Mouse (Mus musculus) G1E (cell line): ENCODE results near the gene Adora1.

ENCODE experiments used
- CTCF ChIP-seq: IDR thresholded peaks from 2 replicates; pipeline ENCODE4 v1.5.1; 2012; ENCODE audit warnings: low read depth, low read length, inconsistent platforms, mixed read lengths
- GATA1 ChIP-seq: IDR thresholded peaks from 2 replicates; pipeline ENCODE4 v1.6.1; 2012; ENCODE audit warnings: borderline replicate concordance, low read length, inconsistent platforms, mixed read lengths
- GATA2 ChIP-seq: IDR thresholded peaks from 2 replicates; pipeline ENCODE4 v1.6.1; 2012; ENCODE audit warnings: low read depth, low read length, inconsistent platforms, borderline replicate concordance
- POLR2AphosphoS5 ChIP-seq: IDR thresholded peaks from 2 replicates; pipeline ENCODE4 v1.6.1; 2012; ENCODE audit warnings: low read depth, low read length, inconsistent platforms; ENCODE audit not compliant: insufficient replicate concordance
- TAL1 ChIP-seq: conservative IDR thresholded peaks from 2 replicates; pipeline ENCODE4 v1.6.1; 2012; ENCODE audit warnings: low read depth, low read length, inconsistent platforms, mixed read lengths

DNA sequence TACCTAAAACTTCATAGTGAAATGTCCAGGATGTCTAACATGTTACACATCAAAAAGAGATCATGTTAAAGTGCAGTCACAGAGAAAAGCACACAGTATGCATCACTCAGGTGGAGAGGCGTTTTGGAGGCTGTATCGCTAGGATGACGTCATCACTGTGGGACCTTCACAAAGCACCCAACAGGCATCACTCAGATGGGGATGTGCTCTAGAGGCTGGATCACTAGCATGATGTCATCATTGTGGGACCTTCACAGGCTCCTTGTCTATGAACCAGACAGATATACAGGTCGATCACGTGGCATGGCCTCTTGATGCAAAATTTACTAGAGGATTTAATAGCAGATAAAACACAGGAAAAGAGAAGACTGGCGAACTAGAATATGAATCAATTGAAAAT lies 29.1 kb upstream of the Adora1 start:
- TF ChIP-seq GATA1 (no peak), CTCF (no peak), TAL1 (no peak), POLR2AphosphoS5 (no peak), GATA2 (no peak)
